Mouse (Mus musculus) Muller cell, postnatal 12 days (primary cell): ENCODE results near the gene Ppp1r18.
"Not testable (repeated sequence)": the region's sequence is repeated elsewhere in the genome, so short reads cannot be mapped to it uniquely, and the experiment has no call there.

Experiments used
- DNase-seq: peaks from one replicate; pipeline ENCODE4 v3.0.0-alpha.2; 2015; ENCODE audit errors: inconsistent ontology term

Gene Ppp1r18

DNA sequence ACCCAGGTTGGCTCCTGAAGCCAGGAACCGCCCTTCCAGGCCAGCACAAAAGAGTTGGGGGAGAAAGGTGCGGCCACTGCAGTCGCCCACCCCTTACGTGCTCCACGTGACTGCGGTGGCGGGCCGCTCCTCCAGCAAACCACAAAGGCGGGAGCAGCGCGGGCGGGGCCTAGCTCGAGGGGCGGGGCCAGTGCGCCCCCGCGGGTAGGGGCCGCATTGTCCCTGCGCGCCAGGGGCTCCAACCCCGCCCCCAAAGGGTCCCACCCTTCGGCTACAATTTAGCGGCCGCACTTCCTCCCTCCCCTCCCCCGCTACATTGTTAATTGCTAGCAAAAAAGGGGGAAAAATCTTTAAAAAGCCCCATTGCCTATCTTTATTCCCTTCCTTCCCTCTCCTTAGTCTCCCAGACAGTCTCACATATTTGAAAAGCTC, 28.4 kb upstream of the Ppp1r18 start:
- peak; percentile 95 for DNase-seq

DNA sequence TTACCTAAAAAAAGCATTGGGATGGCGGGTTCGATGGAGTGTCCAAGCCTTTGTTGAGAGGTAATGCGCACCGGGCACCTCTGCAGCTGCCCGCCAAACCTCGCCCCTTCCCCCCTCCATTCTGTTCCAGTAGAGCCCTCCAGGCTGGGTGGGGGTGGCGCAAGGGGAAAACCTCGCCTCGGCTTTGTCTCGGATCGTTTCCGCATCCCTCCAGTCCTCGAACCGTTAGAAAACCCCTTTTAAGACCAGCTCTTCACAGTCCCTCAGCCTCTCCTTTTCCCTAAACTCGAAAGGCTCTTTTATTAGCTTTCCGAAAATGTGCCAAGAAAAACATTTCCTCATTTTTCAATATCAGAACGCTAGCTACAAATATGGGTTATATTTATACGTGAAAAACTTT, 27.9 kb upstream of the Ppp1r18 start:
- DNase-seq, result peak; percentile 68

DNA sequence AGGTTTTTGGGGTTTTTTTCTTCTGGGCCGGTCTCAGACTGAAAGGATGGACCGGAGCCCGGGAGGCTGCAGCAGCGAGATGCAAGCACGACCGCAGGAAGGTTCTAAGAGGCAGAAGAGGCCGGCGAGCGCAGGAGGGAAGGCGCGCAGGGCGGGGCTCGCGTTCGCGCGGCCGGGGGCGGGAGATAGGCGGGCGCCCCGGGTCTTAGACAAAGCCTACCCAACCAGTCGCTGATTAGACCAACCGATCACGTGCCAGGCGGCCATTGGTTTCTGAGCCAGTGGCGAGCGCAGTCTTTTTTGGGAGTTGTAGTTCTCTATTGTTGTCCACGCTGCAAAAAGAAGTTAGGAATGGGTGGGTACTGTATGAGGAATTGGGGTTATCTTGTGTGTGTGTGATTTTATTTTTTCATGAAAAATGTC, 27.3 kb upstream of the Ppp1r18 start, which contains the start of gene Tubb5:
Tubb5 (minus strand) TSS at position 185 of the 423 bp plus-strand sequence.
- DNase-seq, result peak; percentile 98

DNA sequence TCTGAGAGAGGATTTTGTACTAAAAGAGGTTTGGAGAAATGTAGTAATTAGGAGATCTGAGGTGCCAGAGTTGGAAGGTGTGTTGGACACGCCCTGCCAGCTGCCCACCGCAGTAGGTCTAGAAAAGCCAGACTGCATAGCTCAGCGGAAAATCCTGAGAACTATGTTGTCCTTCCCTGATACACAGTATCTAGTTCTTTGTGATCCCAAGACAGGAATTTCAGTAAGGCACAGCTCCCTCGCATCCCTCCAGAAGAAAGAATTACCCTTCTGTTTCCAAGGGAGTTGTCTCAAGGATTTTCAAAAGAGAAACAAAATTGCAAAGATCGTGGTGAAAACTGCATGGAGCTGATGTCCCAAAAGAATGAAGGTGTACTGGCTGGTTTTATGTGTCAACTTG, 26.8 kb upstream of the Ppp1r18 start:
- no peak for DNase-seq

DNA sequence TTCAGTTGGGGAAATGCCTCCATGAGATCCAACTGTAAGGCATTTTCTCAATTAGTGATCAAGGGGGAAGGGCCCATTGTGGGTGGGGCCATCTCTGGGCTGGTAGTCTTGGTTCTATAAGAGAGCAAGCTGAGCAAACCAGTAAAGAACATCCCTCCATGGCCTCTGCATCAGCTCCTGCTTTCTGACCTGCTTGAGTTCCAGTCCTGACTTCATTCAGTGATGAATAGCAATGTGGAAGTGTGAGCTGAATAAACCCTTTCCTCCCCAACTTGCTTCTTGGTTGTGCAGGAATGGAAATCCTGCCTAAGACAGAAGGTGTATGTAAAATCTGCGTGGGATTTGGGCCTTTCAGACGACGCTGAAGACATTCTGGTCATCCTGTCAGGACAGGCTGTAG, 26.4 kb upstream of the Ppp1r18 start:
- not testable (repeated sequence) for DNase-seq

DNA sequence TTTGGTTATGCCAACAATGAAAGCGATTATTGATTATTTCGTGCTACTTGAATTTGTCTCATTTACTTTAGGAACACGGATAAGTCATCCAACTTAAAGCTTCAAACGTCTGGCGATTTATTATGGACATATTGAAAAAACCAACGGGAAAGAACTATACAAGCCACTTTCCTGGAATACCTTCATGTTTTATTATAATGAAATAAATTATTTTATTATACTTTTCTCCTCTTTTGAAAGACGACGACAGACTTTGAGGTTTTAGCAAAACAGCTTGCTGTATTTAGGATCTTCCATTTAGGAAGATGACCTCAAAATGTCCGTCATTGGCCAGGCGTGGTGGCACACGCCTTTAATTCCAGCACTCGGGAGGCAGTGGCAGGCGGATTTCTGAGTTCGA, 24.8 kb upstream of the Ppp1r18 start:
- DNase-seq, result no peak

DNA sequence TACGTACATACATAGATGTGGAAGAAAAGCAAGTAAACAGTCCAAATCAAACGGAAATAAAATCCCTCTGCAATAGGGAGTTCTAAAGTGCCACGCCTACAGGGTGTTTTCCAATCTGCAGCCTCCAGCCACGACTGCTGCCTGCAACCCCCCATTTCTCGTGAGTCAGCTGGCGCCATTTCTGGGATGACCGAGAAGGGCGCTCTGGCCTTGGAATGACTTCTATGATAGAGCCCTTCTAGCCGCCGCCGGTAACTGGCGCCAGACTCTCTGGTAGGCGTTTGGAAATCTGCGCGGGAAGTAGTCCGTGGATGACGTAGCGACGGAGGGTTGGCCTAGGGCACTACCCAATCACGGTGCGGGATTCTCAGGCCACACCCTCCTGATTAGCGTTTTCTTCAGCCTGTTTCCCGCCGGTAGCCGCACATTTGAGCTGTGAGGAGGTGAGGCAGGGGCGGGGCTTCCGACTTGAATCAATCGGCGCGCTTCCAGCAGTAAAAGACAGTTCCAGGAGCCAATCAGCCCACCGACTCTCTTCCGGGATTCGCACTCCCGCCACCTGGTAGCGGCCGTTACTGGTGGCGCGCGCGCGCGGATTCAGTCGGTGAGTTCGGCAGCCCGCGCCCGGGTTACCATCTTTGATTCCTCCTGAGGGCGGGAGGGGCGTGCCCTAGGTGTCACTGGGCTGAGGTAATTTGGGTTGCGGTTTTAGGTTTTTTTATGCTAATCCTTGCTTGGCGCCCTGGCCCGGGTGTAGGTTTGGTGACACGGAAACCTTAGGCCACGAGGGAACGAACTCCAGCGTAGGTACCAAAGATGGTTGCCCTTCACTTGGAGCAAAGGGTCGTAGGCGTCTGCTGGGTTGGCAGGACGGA, 24.1 kb upstream of the Ppp1r18 start, which contains the start of gene Mdc1:
Mdc1 (plus strand) TSS at position 440 of the 875 bp plus-strand sequence.
- DNase-seq, result peak; percentile 100

DNA sequence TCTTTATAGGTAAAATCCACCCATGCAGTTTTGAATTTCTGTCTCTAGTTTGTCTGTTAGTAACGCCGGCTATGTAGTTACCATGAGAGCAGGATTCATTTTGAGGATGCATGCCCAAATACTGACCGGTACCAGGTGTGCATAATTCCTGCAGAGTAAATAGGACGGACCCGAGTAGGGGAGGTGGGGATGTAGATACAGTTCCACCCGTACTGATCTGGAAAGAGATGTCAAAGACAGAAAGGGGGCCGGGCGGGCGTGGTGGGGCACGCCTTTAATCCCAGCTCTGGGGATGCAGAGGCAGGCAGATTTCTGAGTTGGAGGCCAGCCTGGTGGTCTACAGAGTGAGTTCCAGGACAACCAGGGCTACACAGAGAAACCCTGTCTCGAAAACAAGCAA, 23.4 kb upstream of the Ppp1r18 start:
- DNase-seq, result no peak

DNA sequence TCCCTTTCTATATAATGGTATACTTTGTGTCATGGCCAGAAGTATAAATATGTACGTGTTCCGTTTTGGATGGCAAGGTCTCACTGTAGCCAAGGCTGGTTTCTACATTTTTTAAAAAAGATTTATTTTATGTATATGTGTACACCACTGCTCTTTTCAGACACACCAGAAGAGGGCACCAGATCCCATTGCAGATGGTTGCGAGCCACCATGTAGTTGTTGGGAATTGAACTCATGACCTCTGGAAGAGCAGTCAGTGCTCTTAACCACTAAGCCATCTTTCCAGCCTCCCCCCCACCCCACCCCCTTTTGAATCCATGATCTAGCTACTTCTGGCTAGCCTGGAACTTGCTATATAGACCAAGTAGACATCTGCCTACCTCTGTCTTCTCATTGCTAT, 21.9 kb upstream of the Ppp1r18 start:
- DNase-seq, result no peak

DNA sequence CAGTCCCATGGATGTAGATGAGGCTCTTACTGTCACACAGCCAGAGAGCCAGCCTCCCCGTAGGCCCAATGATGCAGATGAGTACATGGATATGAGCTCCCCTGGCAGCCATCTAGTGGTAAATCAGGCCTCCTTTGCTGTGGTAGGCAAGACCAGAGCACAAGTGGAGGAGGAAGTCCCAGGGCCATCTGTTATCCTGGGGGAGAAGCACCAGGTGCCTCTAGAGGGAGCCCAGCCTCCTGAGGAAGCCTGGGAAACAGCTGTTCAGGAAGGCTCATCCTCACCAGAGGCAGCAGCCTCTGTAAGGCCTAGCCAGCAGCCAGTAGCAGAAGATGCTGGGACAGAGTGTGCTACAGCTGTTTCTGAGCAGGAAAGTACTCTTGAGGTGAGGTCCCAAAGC, 17.3 kb upstream of the Ppp1r18 start:
- no peak for DNase-seq

DNA sequence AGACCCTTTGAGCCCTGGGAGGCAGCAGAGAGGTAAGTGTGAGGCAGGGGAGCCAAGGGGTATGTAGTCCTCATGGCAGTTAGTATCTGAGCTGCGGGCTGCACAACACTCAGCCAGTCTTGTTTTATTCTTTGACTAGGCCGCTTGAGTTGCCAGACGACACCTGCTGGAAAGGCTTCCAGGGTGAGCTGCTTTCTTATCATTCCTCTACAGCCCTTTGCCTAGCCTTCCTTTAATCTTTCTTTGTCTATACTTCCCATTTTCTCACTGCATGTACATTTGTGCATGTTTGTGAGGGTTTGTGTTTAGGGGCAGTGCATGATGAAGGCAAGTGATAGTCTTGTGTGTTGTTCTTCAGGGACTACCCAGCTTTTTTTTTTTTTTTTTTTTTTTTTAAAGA, 14.4 kb upstream of the Ppp1r18 start:
- no peak for DNase-seq

DNA sequence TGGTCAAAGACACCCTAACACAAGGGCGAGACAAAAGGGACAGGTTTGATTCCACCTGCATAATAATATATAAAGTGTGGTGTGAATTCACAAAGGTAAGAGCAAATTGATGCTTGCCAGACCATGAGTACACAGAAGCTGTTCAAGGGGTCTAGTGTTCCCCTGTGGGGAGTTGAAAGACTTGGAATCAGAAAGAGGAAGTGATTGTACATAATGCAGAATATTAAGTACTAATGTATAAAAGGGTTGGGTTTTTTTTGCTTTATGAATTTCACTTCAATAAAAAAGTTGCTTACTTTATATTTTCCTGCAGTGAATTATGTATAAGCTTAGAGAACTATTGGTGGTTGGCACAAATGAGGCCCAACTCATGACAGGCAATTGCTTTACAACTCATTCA, 6.0 kb upstream of the Ppp1r18 start:
- DNase-seq, result no peak

DNA sequence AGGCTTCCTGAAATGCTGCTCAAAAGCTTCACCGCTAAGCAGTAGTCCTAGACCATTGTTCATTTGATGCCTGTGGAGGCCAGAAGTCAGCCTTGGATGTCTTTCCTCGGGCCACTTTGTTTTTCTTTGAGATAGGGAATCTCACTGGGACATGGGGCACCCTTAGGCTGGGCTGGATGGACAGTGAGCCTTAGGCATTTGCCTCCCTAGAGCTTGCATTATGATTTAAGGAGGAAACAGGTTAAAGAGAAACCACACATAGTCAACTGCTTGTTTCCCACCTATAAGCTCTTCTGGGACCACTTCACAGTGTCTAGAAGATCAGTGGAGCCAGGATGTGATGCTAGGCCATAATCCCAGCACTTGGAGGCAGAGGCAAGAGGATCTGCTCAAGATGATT, 5.6 kb upstream of the Ppp1r18 start:
- no peak for DNase-seq

DNA sequence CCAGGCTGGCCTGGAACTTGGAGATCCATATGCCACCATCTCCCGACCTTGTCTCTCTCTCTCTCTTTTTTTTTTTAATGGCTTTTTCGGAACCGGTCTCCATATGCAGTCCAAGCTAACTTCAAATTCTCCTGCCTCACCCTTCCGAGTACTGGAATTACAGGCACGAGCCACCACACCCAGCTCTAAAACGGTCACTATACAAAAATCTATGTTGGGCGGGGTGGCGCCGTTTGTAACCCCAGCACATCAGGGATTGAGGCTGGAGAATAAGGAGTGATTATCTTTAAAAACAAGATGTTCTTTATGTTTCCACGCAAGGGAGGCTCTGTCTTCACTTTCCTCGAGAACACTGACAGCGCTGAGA, 4.6 kb upstream of the Ppp1r18 start:
- no peak for DNase-seq

DNA sequence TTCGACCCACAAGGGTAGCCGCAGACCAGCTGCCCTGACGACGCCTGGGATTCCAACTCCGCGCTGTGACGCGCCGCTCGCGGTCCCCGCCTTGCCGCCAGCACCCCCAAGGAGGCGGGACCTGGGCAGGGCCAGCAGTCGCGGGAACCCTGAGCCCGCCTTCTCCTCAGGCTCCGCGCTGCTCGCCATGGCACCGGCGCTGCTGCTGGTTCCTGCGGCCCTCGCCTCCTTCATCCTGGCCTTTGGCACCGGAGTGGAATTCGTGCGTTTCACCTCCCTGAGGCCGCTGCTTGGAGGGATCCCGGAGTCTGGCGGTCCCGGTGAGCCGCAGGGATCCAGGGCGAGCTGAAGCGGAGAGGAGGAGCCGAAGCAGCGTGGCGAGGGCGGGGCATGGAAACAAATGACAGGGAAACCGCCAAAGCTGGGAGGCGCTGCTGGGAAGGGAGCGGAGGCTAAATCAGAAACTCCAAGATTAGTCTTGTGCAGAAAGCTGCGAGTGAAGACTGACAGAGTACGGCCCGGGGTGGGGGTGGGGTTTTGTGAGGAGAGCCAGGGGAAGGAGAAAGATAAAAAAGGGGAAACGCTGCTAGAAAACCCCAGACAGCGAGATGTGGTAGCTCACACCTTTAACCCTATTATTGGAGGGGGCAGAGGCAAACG, 4.1 kb upstream of the Ppp1r18 start, which contains the start of gene Nrm:
Nrm (plus strand) TSS at position 121 of the 660 bp plus-strand sequence.
- peak; percentile 95 for DNase-seq

DNA sequence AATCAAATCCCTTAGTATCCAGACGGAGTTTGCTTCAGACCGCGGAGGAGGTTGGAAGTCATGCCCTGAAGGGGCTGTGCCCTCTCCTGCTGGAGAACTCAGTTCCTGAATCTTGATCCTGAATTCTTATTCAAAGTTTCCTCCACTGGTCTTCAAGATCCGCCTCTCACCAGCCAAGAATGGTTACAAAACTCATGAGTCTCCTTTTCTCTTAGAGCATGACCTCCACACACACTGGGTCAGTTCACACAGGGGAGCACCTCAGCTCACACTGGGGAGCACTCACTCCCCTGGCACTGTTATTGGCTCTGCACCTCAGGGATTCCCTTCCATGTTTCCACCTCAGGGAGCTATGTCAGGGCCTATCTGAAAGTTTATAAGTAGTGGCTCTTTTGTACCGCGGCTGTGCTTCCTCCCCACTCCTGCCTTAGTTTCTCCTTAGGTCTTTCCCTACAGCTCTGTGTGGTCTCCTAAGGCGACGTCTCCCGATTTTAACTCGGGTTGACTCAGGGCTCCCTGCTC, 500 bp upstream of the Ppp1r18 start:
- no peak for DNase-seq

DNA sequence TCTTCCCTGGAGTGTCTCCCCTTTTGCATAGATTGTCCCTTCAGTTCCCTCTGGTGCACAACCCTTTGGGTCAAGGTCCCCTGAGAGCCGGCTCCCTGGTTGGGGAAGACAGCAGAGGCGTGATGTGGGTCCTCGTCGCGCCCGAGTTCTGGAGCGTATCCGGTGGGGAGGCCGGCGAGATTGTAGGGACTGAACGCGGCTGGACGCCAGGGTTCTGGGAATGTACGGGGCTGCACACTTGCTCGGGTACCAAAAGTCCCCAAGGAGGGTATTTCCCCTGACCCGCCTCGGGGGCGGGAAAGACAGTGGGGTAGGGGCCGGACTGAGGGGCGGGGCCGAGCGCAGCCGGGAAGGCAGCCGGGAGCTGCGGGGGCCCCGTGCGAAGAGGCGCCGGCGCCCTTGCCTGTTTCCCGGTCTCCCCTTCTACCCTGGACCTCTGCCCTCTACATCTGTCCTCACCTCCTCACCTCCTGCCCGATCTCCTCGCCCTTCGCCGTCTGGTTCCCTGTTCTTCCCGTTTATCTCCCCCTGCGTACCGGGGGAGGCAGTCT, 963 bp downstream of the Ppp1r18 start:
- DNase-seq, result peak; percentile 86

DNA sequence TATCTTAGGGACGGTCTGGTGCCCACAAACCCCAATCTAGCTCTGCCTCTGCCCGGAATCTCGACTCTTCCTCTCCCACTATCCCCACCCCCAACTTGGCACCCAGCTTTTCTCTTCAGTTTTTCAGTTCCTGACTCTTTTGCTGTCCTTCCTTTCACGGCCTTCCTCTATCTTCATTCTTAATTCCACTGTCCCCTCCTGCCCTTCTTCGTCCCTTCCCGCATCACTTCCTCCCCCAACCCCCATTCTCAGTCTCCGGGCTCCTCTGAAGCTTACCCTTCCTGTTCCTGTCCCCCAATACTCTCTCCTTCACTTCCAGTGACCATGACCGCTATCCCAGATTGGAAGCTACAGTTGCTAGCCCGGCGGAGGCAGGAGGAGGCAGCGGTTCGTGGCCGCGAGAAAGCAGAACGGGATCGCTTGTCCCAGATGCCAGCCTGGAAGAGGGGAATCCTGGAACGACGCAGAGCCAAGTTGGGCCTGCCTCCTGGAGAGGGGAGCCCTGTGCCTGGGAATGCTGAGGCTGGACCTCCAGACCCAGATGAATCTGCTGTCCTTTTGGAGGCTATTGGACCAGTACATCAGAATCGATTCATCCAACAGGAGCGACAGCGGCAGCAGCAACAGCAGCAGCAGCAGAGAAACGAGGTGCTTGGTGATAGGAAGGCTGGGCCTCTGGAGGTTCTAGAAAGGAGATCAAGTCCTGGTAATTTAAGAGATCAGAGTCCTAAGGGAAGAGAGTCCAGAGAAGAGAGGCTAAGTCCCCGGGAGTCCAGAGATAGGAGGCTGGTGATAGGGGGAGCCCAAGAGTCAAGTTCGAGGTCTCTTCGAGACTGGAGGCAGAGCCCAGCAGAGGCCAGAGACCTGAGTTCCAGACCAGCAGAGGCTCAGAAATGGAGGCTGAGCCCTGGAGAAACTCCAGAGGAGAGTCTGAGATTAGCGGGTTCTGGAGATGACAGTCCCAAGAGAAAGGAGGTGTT, 1.8 kb downstream of the Ppp1r18 start:
- peak; percentile 55 for DNase-seq

DNA sequence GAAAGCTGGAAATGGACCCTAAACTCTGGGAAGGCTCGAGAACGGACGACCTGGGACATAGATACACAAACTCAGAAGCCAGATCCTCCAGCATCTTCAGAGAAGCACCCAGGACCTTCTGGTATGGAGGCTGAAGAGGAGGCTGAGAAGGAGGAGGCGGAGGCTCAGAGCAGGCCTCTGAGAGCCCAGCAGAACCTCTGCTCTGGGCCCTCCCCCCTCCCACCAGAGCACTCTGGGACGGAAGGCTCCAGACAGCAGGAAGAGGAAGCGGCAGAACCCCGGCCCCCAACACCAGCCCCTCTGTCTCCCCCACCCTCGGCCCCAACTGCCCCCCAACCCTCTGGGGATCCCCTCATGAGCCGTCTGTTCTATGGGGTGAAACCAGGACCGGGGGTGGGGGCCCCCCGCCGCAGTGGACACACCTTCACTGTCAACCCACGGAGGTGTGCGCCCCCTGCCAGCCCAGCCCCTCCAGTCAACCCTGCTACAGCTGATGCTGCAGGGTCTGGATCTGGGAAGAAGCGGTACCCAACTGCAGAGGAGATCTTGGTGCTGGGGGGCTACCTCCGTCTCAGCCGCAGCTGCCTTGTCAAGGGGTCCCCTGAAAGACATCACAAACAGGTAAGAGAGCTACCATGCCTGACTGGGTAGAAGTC, 2.9 kb downstream of the Ppp1r18 start:
- peak; percentile 31 for DNase-seq

DNA sequence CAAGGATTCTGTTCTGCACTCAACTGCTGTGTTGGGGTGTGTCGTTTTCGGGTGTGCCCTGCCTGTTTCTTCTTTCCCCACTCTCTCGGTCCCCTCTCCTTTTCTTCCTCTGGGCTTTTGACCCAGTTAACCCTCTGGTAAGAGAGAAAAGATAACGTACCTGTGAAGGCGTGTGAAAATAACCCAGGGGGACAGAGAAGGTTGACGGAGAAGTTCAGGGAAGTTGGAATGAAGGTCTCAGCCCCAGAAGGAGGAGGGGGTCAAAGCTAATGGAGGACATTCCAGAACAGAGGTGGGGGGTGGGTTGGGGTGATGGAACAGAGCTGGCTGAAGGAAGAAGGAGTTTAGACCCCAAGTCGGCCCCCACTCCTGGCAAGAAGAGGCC, 3.6 kb downstream of the Ppp1r18 start:
- no peak for DNase-seq
